Mouse (Mus musculus): ENCODE measurements at regions not wholly inside any gene's neighbourhood (a gene's known extent, or its start where the extent isn't known, plus 50 kb on each side); places are given as distances from the start of the nearest gene placed in this dataset.
"Not testable (repeated sequence)": the region's sequence is repeated elsewhere in the genome, so short reads cannot be mapped to it uniquely, and the experiment has no call there.

GRCm38 (mm10) chr12:8410410-8411341 lies 89.1 kb downstream of the Rhob start:
- DNase-seq: no peak

- no peak for DNase-seq
Observed at GRCm38 (mm10) chr12:8402084-8402483, 88.9 kb downstream of the Hs1bp3 start.

GRCm38 (mm10) chr12:8401376-8401775 lies 88.1 kb downstream of the Hs1bp3 start:
- DNase-seq: no peak

- no peak for DNase-seq
Observed at GRCm38 (mm10) chr12:8400345-8401130, 87.3 kb downstream of the Hs1bp3 start.

GRCm38 (mm10) chr12:8398852-8399251 lies 85.6 kb downstream of the Hs1bp3 start:
- no peak for DNase-seq

GRCm38 (mm10) chr12:8396408-8396807 lies 83.2 kb downstream of the Hs1bp3 start:
- not testable (repeated sequence) for DNase-seq

- peak; percentile 47 to 58 for DNase-seq
Observed at GRCm38 (mm10) chr12:8394894-8395297, 81.7 kb downstream of the Hs1bp3 start.

- DNase-seq: no peak
Observed at GRCm38 (mm10) chr12:8393976-8394375, 80.7 kb downstream of the Hs1bp3 start.
